Mouse (Mus musculus): ENCODE measurements around the gene Pla2g6.

The Pla2g6 gene

DNA sequence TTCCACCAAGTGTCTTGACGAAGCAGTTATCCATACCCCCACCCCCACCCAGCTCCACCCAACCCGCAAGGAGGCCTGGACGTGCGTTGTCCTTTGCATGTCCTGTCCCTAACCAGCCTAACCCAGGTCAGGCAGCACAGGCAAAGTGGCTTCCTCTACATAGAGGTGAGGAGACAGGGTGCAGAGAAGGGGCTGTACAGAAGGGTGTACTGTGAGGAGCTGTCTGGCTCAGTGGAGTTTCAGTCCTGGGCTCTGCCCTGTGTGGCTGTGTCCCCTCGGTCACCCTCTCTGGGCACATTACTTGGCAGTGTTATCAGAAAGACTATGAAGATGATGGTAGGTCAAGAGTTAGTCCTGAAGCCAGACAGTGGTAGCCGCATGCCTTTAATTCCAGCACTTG lies 24.3 kb upstream of the Pla2g6 start:
- in situ Hi-C loops (cut with MboI; ENCODE audit: unreplicated experiment in 2 of 2): no loop called here

DNA sequence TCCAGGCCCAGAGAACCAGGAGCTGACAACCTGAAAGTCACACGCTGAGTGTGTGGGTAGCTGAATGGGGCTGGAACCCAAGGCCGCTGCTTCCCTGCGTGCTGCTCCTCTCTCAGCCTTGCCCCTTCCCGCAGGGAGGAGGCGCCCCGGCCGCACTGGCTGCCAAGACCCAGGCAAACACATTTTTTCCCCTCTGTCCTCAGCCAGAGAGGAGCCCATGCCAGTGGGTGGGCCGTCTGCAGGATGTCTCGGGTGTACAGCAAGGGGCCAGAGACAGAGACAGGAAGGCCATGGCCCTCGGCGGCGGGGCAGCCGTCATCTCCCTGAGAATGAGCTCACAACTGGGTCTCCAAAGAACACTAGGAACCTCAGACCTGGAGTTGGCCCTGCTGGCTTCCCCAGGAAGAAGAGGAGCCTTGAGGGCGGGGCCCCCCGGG lies 23.2 kb upstream of the Pla2g6 start:
- in situ Hi-C loops (cut with MboI; ENCODE audit: unreplicated experiment in 2 of 2): no loop called here

DNA sequence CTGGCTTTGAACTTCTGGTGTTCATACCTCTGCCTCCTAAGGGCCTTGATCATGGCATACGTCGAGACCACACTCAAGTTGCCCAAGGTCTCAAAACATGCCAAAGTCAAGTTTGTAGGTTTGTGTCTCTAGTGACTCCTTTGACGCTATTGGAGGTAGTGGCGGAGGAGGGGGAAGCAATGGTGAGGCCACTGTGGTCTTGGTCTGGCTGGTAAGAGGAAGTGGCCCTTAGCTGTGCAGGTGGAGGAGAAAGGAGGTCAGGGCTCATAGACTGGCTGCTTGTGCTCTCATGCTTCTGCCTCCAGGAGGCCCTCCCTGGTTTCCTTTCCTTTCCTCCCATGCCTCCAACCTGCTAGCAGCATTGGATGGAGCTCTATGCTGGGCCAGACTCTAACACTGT lies 22.7 kb upstream of the Pla2g6 start:
- in situ Hi-C loops (cut with MboI; ENCODE audit: unreplicated experiment in 2 of 2): no loop called here

DNA sequence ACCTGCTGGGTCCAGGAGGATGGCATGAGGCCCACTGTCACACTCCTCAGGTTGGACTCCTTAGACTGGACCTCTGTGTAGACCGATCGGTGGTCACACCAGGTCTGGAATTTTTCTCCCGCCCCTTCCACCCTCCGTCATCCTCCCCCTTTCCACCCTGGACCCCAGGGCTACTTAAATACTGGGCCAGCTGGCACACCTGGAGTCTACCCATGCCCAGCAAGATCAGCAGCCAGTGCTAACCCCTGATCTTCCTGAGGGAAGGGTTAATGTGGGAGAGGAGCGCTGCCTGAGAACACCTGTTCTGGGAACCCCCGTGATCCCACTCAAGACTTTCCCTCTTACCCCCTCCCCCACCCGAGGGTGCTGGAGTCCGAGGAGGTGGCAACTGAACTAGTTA lies 20.5 kb upstream of the Pla2g6 start:
- in situ Hi-C loops (cut with MboI; ENCODE audit: unreplicated experiment in 2 of 2): loop anchor here in 1 of 2 experiments (25.0 kb wide), 1 partner anchor 461 kb away; the partner anchor contains the start of genes Gga1, Gm49510 and Sh3bp1

DNA sequence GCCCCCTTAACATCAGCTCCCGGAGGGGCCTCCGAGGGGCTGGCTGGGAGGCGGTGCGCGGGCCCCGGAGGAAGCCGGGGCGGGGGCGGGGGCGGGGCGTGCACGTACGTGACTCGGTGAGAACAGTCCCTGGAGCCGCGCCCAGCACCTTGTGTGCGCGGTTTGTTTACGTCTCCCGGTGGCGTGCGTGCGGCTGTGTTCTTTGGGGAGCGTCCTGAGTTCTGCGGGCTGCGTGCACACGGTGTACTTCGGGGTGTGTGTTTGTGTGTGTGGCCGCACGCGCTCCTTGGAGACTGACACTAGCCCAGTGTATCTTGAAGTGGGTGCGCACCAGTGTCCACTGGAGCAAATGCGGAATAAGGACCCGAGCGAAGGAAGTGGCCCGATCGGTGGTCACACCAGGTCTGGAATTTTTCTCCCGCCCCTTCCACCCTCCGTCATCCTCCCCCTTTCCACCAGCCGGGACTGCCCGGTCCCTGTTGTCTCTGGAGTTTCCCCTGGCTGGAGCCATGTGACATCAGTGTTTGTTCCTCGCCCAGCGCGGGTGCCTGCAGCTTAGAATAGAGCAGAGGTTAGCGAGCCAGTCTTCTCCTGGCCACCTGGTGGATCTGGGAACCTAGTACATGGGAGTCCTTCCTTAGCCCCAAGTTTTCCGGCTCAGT lies 19.8 kb upstream of the Pla2g6 start:
- in situ Hi-C loops (cut with MboI; ENCODE audit: unreplicated experiment in 2 of 2): loop anchor here in 1 of 2 experiments (25.0 kb wide), 1 partner anchor 461 kb away; the partner anchor contains the start of genes Gga1, Gm49510 and Sh3bp1

DNA sequence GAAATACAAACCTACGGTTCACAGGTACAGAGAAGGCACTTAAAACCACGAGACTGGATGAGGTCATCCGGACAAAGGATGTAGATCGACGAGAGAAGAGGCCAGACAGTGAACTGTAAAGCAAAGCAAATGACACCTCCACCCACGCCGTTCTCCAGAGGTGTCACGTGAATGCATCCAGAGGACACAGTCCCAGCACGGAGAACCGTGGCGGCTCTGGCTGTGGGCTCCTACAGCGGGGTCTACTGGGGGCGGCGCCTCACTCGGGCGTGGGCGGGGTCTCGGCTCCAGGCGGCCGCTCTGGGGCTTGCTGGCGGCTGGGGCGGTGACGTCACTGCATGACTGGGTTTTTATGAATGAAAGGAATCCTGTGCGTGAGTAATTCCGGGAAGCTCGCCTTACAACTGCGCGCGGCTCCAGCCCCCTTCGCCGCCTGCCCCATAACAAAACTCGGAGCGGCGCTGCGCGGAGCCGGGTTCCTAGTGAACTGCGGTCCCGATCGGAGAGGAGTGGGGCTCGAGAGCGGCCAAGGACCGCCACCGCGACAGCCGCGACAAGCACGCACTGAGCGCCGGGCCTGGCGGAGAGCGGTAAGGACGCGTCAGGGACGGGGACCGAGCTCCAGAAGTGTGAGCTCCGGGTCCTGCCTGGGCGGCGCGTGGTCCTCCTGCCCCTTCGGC lies 19.1 kb upstream of the Pla2g6 start:
- in situ Hi-C loops (cut with MboI; ENCODE audit: unreplicated experiment in 2 of 2): loop anchor here in 1 of 2 experiments (25.0 kb wide), 1 partner anchor 460 kb away; the partner anchor contains the start of genes Gga1, Gm49510 and Sh3bp1

DNA sequence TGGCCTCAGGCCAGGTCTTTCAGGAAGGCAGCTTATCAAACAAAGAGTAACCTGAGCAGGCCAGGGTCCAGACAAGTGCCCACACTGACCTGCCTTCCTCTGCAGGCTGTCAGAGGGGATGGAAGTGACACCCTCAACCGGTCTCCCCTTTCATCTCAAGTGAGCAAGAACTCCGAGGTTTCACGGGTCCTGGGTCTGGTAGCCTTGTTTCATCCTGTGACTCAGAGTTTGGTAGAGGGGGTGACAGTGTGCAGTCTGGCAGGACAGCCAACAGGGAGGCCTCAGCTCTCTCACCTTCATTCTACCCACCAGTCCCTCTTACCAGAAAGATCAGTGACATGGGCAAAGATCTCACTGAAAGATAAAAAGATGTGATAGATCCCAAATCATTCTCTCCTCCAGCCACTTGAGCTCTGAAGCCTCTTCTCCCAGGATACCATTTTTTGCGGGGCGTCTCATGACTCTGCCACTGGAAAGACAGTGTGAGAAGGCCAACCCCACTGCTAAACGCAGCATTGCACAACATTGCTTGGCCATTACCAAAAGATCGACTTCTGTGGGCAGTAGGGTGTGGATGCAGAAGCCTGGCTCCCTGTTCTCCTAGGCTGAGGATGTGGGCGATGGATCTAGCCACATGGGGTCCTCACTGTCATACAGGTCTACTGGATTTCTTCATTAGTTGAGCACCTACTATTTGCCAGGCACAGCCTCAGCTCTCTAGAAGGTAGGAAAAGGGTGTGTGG lies 18.0 kb upstream of the Pla2g6 start, which contains the start of gene Maff:
Maff (plus strand) TSS at position 571 of the 743 bp plus-strand sequence.
- in situ Hi-C loops (cut with MboI; ENCODE audit: unreplicated experiment in 2 of 2): loop anchor here in 1 of 2 experiments (25.0 kb wide), 1 partner anchor 459 kb away; the partner anchor contains the start of genes Gga1, Gm49510 and Sh3bp1

DNA sequence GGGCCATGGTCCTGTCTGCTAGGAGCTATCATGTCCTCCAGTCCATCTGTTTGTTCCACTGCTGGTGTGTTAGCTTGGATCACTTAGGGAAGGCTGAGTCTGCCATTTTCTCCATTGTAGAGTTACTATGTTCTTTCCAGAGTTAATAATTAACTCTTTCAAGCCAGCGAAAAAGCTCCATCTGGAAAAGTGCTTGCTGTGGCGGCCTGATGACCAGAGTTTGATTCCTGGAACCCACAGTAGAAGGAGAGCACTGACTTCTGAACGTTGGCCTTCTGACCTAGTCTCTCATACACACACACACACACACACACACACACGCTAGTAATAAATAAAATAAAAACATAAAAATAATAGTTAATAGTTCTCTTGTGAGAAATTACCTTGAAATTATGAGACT lies 16.4 kb upstream of the Pla2g6 start:
- in situ Hi-C loops (cut with MboI; ENCODE audit: unreplicated experiment in 2 of 2): loop anchor here in 1 of 2 experiments (25.0 kb wide), 1 partner anchor 457 kb away; the partner anchor contains the start of genes Gga1, Gm49510 and Sh3bp1

DNA sequence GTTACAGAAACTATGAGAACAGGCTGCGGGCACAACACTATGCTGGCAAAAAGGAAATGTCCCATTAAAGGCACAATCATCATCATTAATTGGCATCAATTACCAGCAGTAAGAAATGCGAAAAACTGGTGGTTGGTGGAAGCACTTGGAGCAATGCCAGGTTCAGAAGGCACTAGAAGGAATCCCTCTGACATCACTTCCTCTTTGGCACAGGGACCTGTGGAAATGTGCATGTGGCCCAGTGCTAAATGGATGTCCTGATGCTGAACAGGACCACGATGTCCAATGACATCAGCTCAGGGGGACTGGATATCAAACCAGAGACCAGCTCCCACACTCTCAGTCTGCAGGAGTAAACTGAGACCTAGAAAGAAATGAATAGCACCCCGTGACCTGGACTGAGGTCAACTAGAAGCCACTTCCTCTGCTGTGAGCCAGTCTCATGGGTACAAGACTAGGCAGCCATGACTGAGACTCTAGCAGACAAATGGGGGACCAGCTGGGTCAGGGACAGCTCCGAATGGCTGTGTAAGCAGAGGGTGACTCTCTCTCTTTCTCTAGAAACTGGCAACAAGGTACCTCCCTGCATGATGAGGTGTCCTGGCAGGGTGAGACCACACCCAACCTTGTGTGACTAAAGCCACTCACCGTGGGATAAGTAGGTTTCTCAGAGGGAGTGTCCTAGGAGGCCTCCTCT lies 14.6 kb upstream of the Pla2g6 start:
- in situ Hi-C loops (cut with MboI; ENCODE audit: unreplicated experiment in 2 of 2): loop anchor here in 1 of 2 experiments (25.0 kb wide), 1 partner anchor 455 kb away; the partner anchor contains the start of genes Gga1, Gm49510 and Sh3bp1

DNA sequence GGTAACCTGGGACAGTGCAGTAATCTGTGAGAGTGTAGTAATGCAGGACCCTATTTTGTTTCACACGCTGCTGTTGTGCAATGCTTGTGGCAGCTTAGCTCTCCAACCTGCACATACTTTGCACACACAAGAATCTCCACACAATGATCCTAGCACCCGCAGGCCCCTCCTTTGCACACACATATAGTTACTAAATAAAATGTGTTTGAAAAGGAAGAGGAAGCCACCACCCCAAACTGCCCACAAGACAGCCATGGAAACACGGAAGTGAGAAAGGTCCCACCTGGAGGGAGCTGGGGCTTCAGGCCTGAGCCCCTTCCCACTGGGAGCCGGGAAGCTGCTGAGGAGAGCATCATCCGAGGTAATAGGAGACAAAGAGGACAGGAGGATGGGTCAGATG lies 10.8 kb upstream of the Pla2g6 start:
- in situ Hi-C loops (cut with MboI; ENCODE audit: unreplicated experiment in 2 of 2): loop anchor here in 1 of 2 experiments (25.0 kb wide), 1 partner anchor 452 kb away; the partner anchor contains the start of genes Gga1, Gm49510 and Sh3bp1

DNA sequence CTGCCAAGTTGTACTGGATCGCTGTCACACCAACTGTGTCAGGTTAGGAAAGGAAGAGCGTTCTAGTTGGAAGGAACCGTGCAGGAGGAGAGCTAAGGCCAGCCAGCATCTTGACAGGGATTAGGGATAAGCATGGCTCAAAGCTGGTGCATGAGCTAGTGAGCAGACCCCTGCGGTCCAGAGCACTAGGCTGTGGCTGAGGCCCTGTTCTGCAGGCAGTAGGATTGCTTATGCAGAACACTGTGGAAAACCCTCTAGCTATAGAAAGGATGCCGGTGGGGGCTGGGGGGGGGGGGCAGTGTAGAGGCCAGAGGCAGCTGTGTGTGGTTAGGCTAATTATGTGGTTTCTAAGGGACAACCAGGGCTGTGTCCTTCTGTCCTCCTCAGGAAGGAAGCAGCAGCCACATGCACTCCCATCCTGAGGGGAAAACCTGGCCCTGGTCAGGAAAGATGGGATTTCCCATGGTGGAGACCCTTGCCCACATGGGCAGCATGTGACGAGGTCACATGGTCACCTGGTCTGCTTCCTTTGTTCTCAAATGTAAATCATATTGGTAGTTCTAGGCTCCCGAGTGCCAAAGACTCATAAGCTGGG lies 7.0 kb upstream of the Pla2g6 start:
- in situ Hi-C loops (cut with MboI; ENCODE audit: unreplicated experiment in 2 of 2): loop anchor here in 1 of 2 experiments (25.0 kb wide), 1 partner anchor 448 kb away; the partner anchor contains the start of genes Gga1, Gm49510 and Sh3bp1

DNA sequence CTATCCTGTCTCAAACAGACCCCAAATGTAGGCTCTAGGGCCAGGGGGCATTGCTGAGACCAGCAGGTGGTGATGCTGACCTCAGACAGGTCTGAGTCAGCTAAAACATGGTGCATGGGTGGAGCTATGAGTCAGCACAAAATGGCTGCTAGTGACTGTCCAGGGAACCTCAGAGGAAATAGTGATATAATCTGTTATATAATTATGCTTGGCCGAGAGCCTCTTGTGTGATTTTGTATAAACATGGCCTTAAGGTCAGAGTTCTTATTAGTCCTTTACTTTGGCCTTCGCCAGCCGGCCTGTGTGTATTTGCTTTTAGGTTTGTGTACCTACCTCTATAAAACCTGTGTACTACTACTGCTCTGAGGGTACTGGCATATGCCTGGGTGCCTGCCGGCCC lies 5.2 kb upstream of the Pla2g6 start:
- in situ Hi-C loops (cut with MboI; ENCODE audit: unreplicated experiment in 2 of 2): loop anchor here in 1 of 2 experiments (25.0 kb wide), 1 partner anchor 446 kb away; the partner anchor contains the start of genes Gga1, Gm49510 and Sh3bp1

DNA sequence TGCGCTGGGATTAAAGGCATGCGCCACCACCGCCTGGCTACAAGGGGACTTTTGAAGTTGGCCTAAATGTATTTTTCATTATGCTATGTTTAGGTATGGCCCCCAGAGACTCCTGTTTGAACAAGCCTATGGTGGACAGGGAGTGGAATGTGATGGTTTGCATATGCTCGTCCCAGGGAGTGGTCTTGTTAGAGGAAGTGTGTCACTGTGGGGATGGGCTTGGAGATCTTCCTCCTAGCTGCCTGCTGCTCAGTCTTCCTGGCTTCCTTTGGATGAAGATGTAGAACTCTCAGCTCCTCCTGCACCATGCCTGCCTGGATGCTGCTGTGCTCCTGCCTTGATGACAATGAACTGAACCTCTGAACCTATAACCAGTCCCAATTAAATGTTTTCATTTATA lies 2.3 kb upstream of the Pla2g6 start:
- in situ Hi-C loops (cut with MboI; ENCODE audit: unreplicated experiment in 2 of 2): loop anchor here in 1 of 2 experiments (25.0 kb wide), 1 partner anchor 443 kb away; the partner anchor contains the start of genes Gga1, Gm49510 and Sh3bp1

DNA sequence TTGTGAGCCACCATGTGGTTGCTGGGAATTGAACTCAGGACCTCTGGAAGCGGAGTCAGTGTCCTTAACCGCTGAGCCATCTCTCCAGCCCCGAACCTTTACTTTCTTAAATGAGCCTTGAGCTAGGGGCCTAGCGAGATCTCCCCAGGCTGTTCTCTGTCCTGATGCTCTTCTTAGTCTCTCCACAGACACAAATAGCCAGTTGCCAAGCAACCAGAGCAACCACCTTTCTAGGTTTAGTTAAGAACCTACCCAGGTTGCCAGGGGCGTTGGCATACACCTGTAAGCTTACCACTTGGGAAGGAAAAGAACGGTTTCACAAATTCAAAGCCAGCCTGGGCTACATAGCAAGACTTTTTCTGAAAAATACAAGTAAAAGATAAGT lies 1.8 kb upstream of the Pla2g6 start:
- in situ Hi-C loops (cut with MboI; ENCODE audit: unreplicated experiment in 2 of 2): loop anchor here (10.0 to 25.0 kb wide), 2 partner anchors 55 to 443 kb away; partner anchors contain the start of genes Gga1 (in 1 of the 2), Gm49510 (in 1 of the 2) and Sh3bp1 (in 1 of the 2)

DNA sequence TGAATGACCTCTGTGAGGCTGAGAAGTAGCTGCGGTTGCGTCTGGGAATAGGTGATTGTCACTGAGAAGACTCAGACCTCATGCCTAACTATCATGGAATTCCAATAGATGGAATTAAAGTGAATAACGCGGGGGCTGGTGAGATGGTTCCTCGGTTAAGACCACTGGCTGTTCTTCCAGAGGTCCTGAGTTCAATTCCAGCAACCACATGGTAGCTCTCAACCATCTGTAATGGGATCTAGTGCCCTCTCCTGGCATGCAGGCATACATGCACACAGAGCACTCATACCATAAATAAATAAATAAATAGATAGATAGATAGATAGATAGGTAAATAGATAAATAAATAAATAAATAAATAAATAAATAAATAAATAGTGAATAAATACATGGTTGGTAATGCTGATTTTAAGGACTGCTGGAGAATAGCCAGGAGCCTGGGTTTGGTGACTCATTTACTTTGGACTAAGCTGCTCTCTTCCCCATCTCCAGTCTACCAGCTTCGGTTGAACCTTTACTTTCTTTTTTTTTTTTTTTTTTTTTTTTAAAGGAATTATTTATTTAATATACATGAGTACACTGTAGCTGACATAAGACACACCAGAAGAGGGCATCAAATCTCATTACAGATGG lies 1.3 kb upstream of the Pla2g6 start:
- in situ Hi-C loops (cut with MboI; ENCODE audit: unreplicated experiment in 2 of 2): loop anchor here (10.0 to 25.0 kb wide), 2 partner anchors 55 to 442 kb away; partner anchors contain the start of genes Gga1 (in 1 of the 2), Gm49510 (in 1 of the 2) and Sh3bp1 (in 1 of the 2)

DNA sequence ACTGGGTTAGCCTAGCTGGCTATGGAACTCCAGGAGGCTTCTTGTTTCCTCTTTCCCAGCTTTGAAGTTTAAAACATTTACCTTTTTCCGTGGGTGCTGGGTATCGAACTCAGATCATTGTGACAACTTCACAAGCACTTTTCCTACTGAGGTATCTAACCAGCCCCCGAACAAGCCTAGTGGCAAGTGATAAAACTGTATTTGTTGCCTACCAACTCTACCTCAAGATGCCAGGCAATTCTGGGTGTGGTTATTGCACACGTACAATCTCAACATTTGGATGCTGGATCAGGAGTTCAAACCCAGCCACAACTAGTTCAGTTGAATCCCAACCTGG lies 717 bp upstream of the Pla2g6 start:
- in situ Hi-C loops (cut with MboI; ENCODE audit: unreplicated experiment in 2 of 2): loop anchor here (10.0 to 25.0 kb wide), 2 partner anchors 54 to 442 kb away; partner anchors contain the start of genes Gga1 (in 1 of the 2), Gm49510 (in 1 of the 2) and Sh3bp1 (in 1 of the 2)

DNA sequence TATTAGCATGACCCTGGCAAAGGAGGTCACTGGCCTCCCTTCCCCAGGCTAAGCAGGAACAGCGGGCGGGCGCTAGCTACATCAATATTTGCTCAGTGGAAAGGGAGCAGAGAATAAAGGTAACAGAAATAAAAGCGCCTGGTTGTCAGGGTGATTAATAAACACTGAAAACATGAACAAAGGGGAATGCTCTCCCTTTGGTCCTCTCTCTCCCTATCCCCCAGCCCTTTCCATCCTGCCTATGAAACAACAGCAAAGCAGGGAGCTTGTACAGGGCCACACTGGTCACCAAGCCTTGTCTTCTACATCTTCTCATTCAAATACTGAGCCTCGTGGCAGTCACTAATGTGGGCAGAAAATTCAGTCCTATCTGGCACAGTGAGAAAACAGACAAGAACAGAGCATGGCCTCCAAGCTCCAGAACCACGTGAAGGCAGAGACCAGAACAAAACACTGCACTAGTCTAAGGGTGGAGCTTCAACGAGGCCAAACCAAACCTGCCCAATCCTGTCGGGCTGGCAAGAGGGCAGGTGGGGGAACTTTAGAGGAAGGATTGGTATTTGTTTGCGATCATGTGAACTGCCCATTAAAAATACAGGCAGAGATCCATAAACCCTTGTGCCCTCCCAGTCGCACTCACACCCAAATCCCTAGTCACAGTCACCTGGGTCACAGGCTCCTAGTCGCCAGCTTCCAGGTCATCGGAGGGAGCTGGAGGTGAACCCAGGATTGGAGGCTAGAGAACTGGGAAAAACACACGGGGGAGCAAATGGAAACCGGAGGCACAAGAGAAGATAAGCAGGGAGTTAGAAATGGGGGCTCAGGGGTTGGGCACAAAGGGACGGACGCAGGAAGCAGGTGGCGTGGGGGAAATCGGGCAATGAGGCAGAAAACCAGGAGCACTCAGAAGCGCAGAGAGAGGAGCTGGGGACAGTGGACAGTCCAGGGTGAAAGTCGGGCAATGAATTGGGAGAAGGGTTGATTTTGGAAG lies 924 bp downstream of the Pla2g6 start:
- in situ Hi-C loops (cut with MboI; ENCODE audit: unreplicated experiment in 2 of 2): loop anchor here (10.0 to 25.0 kb wide), 2 partner anchors 52 to 440 kb away; partner anchors contain the start of genes Gga1 (in 1 of the 2), Gm49510 (in 1 of the 2) and Sh3bp1 (in 1 of the 2)

All from v-Abl transformed pro-B cells (cell line).